Mouse (Mus musculus) heart, embryonic 14.5 days (tissue): ENCODE results near the gene Esam. TPM values are rescaled to one million over a fixed set of nuclear protein-coding genes. Genes with fewer than 3 reads are reported as not detected.

Experiments
- ATAC-seq: fragments of 200-750 bp; cut with Nextera tagmentation; 2 replicates; pipeline ENCODE4 v1.8.0; 2017; ENCODE audit warnings: low read depth, moderate TSS enrichment; ENCODE audit not compliant: insufficient number of reproducible peaks, insufficient read depth, low FRiP score
- H3K27ac ChIP-seq, 2 experiments: fragments of 200-500 bp in 1 of 2; fragments of 300-500 bp in 1 of 2; sonication (generic) in 1 of 2; replicated peaks in 1 of 2; 2 replicates each; pipeline ENCODE4 v1.5.1; 2012 to 2014; ENCODE audit warnings: low read depth in 2 of 2, low read length in 2 of 2, control low read depth in 1 of 2, mild to moderate bottlenecking in 1 of 2, mixed read lengths in 1 of 2; ENCODE audit not compliant: control insufficient read depth in 1 of 2, insufficient read depth in 1 of 2
- H3K27me3 ChIP-seq: fragments of 300-500 bp; sonication (generic); 2 replicates; pipeline ENCODE4 v1.6.1; 2014; ENCODE audit warnings: mild to moderate bottlenecking, low read length, control low read depth; ENCODE audit not compliant: control insufficient read depth, insufficient read depth
- H3K36me3 ChIP-seq: fragments of 300-500 bp; sonication (generic); 2 replicates; pipeline ENCODE4 v1.6.1; 2014; ENCODE audit warnings: mild to moderate bottlenecking, control low read depth, low read length, mixed read lengths; ENCODE audit not compliant: control insufficient read depth, insufficient read depth
- H3K4me1 ChIP-seq, 2 experiments: fragments of 200-500 bp in 1 of 2; fragments of 300-500 bp in 1 of 2; sonication (generic) in 1 of 2; 2 replicates each; pipeline ENCODE4 v1.6.1; 2012 to 2014; ENCODE audit warnings: low read length in 2 of 2, control low read depth in 1 of 2, mixed read lengths in 1 of 2; ENCODE audit not compliant: control insufficient read depth in 2 of 2, insufficient read depth in 2 of 2
- H3K4me2 ChIP-seq: fragments of 300-500 bp; sonication (generic); 2 replicates; pipeline ENCODE4 v1.6.1; 2014; ENCODE audit warnings: mild to moderate bottlenecking, low read length
- H3K4me3 ChIP-seq, 2 experiments: fragments of 200-500 bp in 1 of 2; fragments of 300-500 bp in 1 of 2; sonication (generic) in 1 of 2; 2 replicates each; pipeline ENCODE4 v1.5.1; 2012 to 2014; ENCODE audit warnings: low read length in 2 of 2, mild to moderate bottlenecking in 2 of 2, control low read depth in 1 of 2, low read depth in 1 of 2, moderate library complexity in 1 of 2; ENCODE audit not compliant: control insufficient read depth in 1 of 2, insufficient read depth in 1 of 2
- H3K9ac ChIP-seq: fragments of 300-500 bp; sonication (generic); 2 replicates; pipeline ENCODE4 v1.6.1; 2014; ENCODE audit warnings: mild to moderate bottlenecking, low read length
- H3K9me3 ChIP-seq: fragments of 300-500 bp; sonication (generic); 2 replicates; pipeline ENCODE4 v1.6.1; 2016; ENCODE audit warnings: low read length, control low read depth; ENCODE audit not compliant: control insufficient read depth
- WGBS: fragments of 180-500 bp; shearing (Covaris S2); extraction: QIAGEN DNeasy Blood & Tissue Kit; methylation state at CpG from one replicate; pipeline ENCODE4 v1.1.7; 2014; 5-methylcytosine and 5-hydroxymethylcytosine counted together
- polyA plus RNA-seq: library from polyadenylated mRNA; unstranded; fragments of >200 nt; fragmentation: Nextera tagmentation; extraction: Ambion mirVana; gene quantifications from 2 replicates; pipeline ENCODE4 v1.2.1, GENCODE M21; 2014

The Esam gene
- polyA plus RNA-seq, 1 experiment from 2014 or later: 78.2 TPM

DNA sequence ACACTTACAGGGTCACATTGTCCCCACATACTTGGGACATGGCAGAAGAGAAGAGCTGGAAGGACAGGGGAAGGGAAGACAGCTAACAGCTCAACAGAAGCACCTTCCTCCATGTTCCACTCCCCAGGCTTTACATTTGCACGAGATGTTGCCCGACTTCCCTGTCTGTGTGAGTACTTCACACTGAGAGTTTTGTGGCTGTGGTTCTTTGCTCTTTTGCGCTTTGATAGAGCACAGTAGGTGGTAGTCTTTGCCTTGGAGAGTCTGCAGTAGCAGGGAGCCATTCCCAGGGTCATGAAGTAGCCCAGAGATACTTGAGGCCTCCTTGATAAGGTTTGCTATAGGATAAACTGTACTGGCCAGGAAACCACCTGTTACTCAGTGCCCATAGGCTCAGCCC is 27.7 kb upstream of the Esam start:
- Histone ChIP-seq H3K4me1 (0 out of 4 replicates have a peak, but pooled peaks cover 0 to 4% of the 10 kb centered on the region in 2 experiments), H3K36me3 (no peaks in the 10 kb centered on the region), H3K27me3 (no peaks in the 10 kb centered on the region), H3K9me3 (no peaks in the 10 kb centered on the region), H3K4me2 (no peak overlapping the region), H3K4me3 (no peak overlapping the region), H3K27ac (no peak overlapping the region), H3K9ac (no peak overlapping the region)
- ATAC-seq: no peak
- 64% methylated on average over 3 of the region's 3 CpGs for WGBS

DNA sequence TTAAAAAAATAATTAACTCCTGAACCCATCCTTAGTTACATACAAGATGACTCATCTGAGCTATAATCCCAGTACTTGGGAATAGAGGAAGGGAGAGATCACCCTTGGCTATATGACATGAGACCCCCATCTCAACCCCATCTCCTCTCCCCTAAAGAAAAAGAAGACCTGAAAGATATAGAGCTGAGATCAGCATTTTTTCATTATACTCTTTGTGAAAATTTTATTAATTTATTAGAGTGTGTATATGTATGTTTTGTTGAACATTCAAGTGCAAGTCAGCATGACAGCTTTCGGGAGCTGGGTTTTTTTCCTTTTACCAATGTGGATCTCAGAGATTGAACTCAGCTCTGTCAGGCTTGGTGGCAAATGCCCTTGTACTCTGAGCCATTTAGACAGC is 26.7 kb upstream of the Esam start:
- no peak overlapping the region for H3K4me2 ChIP-seq
- no peak overlapping the region for H3K27ac ChIP-seq
- ATAC-seq: no peak
- H3K27me3 ChIP-seq: no peaks in the 10 kb centered on the region
- no peak overlapping the region for H3K9ac ChIP-seq
- H3K9me3 ChIP-seq: no peaks in the 10 kb centered on the region
- H3K4me3 ChIP-seq: no peak overlapping the region
- 0 out of 4 replicates have a peak, but pooled peaks cover 0 to 4% of the 10 kb centered on the region in 2 experiments for H3K4me1 ChIP-seq
- H3K36me3 ChIP-seq: no peaks in the 10 kb centered on the region
- 92% methylated on average over 1 of the region's 1 CpGs for WGBS

DNA sequence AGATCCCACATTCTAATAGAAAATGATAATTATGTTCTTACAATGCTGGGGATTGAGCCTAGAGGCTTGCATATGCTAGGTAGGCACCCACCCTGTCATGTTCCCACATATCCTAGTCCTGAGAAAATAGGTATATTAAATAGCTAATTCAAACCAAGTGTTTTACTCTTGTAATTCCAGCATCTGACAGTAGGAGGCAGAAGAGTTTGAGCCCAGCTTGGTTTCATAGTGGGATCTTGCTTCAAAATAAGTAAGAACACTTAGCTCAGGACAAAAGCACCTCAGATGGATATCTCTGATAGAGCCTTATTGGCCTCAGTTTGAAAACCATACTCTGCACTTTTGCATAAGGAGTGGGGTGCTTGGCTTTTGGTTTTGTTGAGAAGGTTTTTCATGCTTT is 23.5 kb upstream of the Esam start:
- Histone ChIP-seq H3K36me3 (no peaks in the 10 kb centered on the region), H3K4me2 (no peak overlapping the region), H3K9ac (no peak overlapping the region), H3K4me3 (no peak overlapping the region), H3K27ac (no peak overlapping the region), H3K9me3 (no peaks in the 10 kb centered on the region), H3K4me1 (0 out of 4 replicates have a peak, but pooled peaks cover 0 to 4% of the 10 kb centered on the region in 2 experiments), H3K27me3 (no peaks in the 10 kb centered on the region)
- ATAC-seq: no peak

DNA sequence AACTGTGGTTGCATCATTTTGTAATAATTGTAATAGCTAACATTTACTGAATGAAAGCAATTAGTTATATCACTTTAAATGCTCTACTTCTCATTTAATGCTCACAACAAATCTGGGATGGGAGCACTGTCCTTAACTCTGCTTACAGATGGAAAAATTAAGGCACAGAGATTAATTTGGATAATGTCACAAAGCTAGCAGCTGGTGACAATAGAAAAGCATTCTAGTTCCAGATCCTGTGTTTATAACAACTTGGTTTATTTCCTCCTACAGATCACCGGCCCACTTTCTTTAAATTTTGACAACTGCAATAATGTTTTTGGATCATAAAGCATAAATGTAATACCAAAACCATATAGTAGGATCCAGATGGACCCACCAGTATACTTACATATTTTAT is 21.9 kb upstream of the Esam start:
- no peak overlapping the region for H3K27ac ChIP-seq
- no peak for ATAC-seq
- no peak overlapping the region for H3K4me3 ChIP-seq
- H3K4me1 ChIP-seq: 0 out of 4 replicates have a peak, but pooled peaks cover 0 to 4% of the 10 kb centered on the region in 2 experiments
- no peaks in the 10 kb centered on the region for H3K27me3 ChIP-seq
- no peak overlapping the region for H3K4me2 ChIP-seq
- no peaks in the 10 kb centered on the region for H3K36me3 ChIP-seq
- H3K9me3 ChIP-seq: no peaks in the 10 kb centered on the region
- WGBS: 89% methylated on average over 1 of the region's 1 CpGs
- H3K9ac ChIP-seq: no peak overlapping the region

DNA sequence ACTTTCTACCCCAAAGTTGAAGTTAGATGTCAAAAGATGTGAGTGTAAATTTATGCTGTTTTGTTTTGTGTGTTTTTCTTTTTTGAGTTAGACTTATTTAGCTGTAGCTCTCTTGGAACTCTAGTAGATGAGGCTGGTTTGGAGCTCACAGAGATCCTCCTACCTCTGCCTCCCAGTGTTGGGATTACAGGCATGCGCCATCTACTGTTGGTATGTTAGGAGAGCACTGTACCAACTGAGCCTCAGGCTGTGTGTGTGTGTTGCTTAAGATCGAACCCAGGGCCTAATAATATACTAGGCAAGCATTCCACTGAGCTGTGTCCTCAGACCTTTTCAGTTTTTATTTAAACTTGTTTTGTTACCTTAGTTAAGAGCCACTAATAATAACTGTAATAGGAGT is 15.8 kb upstream of the Esam start:
- Histone ChIP-seq H3K4me1 (peaks cover 0 to 2% of the 10 kb centered on the region in 2 experiments), H3K36me3 (no peaks in the 10 kb centered on the region), H3K27ac (no peak overlapping the region), H3K9me3 (no peaks in the 10 kb centered on the region), H3K9ac (no peak overlapping the region), H3K4me2 (no peak overlapping the region), H3K27me3 (no peaks in the 10 kb centered on the region), H3K4me3 (no peak overlapping the region)
- ATAC-seq: no peak
- 93% methylated on average over 2 of the region's 2 CpGs for WGBS

DNA sequence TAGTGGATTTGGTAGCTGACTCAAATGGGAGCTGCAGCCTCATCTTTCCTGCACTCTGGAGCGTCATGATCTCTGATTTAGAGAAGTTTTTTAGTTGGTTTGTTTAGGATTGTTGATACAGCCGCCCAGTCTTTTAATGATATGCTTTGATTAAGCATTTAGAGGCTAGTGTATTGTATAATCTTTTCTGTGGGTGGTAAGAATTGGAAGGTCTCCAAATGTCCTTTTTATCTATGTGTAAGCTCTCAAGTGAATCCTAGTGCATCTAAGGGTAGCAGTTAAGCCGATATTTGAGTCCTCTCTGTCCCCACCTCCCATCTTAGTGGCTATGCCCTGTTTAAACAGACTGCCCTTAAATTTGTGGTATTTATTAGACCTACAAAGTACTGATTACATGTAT is 13.4 kb upstream of the Esam start:
- H3K4me2 ChIP-seq: no peak overlapping the region
- H3K27ac ChIP-seq: 0 out of 4 replicates have a peak overlapping the region, but pooled peaks of 1 of the 2 experiments have one; percentile 6
- H3K9ac ChIP-seq: no peak overlapping the region
- H3K36me3 ChIP-seq: peaks cover 9% of the 10 kb centered on the region
- no peaks in the 10 kb centered on the region for H3K27me3 ChIP-seq
- ATAC-seq: no peak
- WGBS: 60% methylated on average over 3 of the region's 3 CpGs
- peaks cover 0 to 2% of the 10 kb centered on the region in 2 experiments for H3K4me1 ChIP-seq
- H3K4me3 ChIP-seq: no peak overlapping the region
- no peaks in the 10 kb centered on the region for H3K9me3 ChIP-seq

DNA sequence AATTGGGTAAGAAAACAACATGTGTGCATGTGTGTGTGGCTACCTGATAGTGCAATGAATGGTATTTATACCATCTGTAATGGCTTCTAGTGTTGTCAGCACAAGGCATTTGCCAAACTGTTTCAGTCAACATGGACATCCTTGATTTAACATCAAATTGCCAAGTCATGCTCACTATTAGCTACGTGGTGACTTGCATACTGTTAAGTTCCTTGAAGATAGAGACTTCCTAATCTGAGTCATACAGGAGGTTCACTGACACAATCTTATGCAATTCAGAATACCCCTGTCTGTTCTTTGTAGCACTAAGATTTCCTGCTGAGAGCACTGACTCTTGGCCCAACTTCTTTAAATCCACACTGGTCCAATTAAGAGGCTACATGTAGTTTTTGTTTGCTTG is 10.4 kb upstream of the Esam start:
- no peak overlapping the region for H3K4me3 ChIP-seq
- H3K4me1 ChIP-seq: peaks cover 0 to 2% of the 10 kb centered on the region in 2 experiments
- H3K27me3 ChIP-seq: no peaks in the 10 kb centered on the region
- H3K36me3 ChIP-seq: peaks cover 32% of the 10 kb centered on the region
- no peak overlapping the region for H3K9ac ChIP-seq
- no peak for ATAC-seq
- H3K4me2 ChIP-seq: no peak overlapping the region
- 68% methylated on average over 1 of the region's 1 CpGs for WGBS
- H3K27ac ChIP-seq: no peak overlapping the region
- no peaks in the 10 kb centered on the region for H3K9me3 ChIP-seq

DNA sequence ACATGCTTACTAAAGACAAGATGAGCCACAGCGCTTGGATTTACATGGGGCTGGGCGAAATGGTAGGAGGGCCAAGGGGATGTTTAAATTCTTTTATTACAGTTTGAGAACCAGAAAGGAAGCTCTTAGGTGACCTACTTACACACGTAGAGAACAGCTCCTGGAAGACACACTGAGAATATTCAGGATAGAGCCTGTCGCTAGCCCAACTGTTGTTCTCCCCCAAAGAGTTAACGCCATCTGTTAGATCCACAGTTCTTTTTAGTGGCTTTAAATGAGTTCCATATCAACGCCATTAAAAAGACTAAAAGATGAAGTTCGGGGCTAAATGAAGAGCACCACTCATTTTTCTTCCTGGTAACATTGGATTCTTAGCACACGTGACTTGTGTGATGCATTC is 8.9 kb upstream of the Esam start:
- Histone ChIP-seq H3K9me3 (no peaks in the 10 kb centered on the region), H3K27ac (no peak overlapping the region), H3K36me3 (peaks cover 44% of the 10 kb centered on the region), H3K4me3 (no peak overlapping the region), H3K9ac (no peak overlapping the region), H3K4me1 (peaks cover 0 to 2% of the 10 kb centered on the region in 2 experiments; a peak in 3 of 4 replicates), H3K27me3 (no peaks in the 10 kb centered on the region), H3K4me2 (no peak overlapping the region)
- 93% methylated on average over 8 of the region's 8 CpGs for WGBS
- ATAC-seq: no peak
